Mouse (Mus musculus) embryonic facial prominence, embryonic 14.5 days (tissue): ENCODE data around the gene Rhbdl3. TPM values are rescaled to one million over a fixed set of nuclear protein-coding genes. Genes with fewer than 3 reads are reported as not detected.

Source experiments
- ATAC-seq: fragments of 200-750 bp; cut with Nextera tagmentation; 2 replicates; pipeline ENCODE4 v1.8.0; 2017; ENCODE audit warnings: low read depth, moderate number of reproducible peaks, moderate TSS enrichment
- DNase-seq: peaks from one replicate; pipeline ENCODE4 v3.0.0-alpha.2; 2015; ENCODE audit warnings: low spot score
- H3K27ac ChIP-seq: fragments of 300-500 bp; sonication (generic); replicated peaks from 2 replicates; pipeline ENCODE4 v1.5.1; 2014; ENCODE audit warnings: low read depth, mild to moderate bottlenecking, low read length, moderate library complexity
- H3K27me3 ChIP-seq: fragments of 300-500 bp; sonication (generic); replicated peaks from 2 replicates; pipeline ENCODE4 v1.6.1; 2014; ENCODE audit warnings: low read length; ENCODE audit not compliant: control insufficient read depth, insufficient read depth
- H3K36me3 ChIP-seq: fragments of 300-500 bp; sonication (generic); 2 replicates; pipeline ENCODE4 v1.6.1; 2014; ENCODE audit warnings: low read length, mixed read lengths; ENCODE audit not compliant: control insufficient read depth, insufficient read depth
- H3K4me1 ChIP-seq: fragments of 300-500 bp; sonication (generic); 2 replicates; pipeline ENCODE4 v1.6.1; 2014; ENCODE audit warnings: antibody characterized with exemption, low read length; ENCODE audit not compliant: control insufficient read depth, insufficient read depth
- H3K4me2 ChIP-seq: fragments of 300-500 bp; sonication (generic); 2 replicates; pipeline ENCODE4 v1.6.1; 2014; ENCODE audit warnings: low read depth, mild to moderate bottlenecking, low read length, moderate library complexity, mixed read lengths
- H3K4me3 ChIP-seq: fragments of 300-500 bp; sonication (generic); 2 replicates; pipeline ENCODE4 v1.5.1; 2014; ENCODE audit warnings: low read depth, mild to moderate bottlenecking, low read length
- H3K9ac ChIP-seq: fragments of 300-500 bp; sonication (generic); 2 replicates; pipeline ENCODE4 v1.6.1; 2014; ENCODE audit warnings: low read depth, mild to moderate bottlenecking, low read length, moderate library complexity, mixed read lengths
- H3K9me3 ChIP-seq: fragments of 300-500 bp; sonication (generic); 2 replicates; pipeline ENCODE4 v1.6.1; 2016; ENCODE audit warnings: low read length; ENCODE audit not compliant: control insufficient read depth
- WGBS: fragments of 180-500 bp; shearing (Covaris S2); extraction: QIAGEN DNeasy Blood & Tissue Kit; methylation state at CpG from one replicate; pipeline ENCODE4 v1.1.7; 2014; 5-methylcytosine and 5-hydroxymethylcytosine counted together
- polyA plus RNA-seq: library from polyadenylated mRNA; unstranded; fragments of >200 nt; fragmentation: Nextera tagmentation; extraction: Ambion mirVana; gene quantifications from 2 replicates; pipeline ENCODE4 v1.2.1, GENCODE M21; 2014

The Rhbdl3 gene
- polyA plus RNA-seq, 1 experiment from 2014 or later: 4.1 TPM

GRCm38 (mm10) chr11:80289701-80290445 is 10.8 kb upstream of the Rhbdl3 start:
- peak; percentile 80 for DNase-seq
- H3K9me3 ChIP-seq: 0 out of 2 replicates have a peak, but pooled peaks cover 5% of the 10 kb centered on the region
- H3K27me3 ChIP-seq: no peaks in the 10 kb centered on the region
- H3K36me3 ChIP-seq: no peaks in the 10 kb centered on the region
- under 1% methylated on average over 23 of the region's 23 CpGs for WGBS
- H3K27ac ChIP-seq: peak overlapping the region; percentile 44; the same call in 1 of the 2 replicates
- peak overlapping the region; percentile 63 for H3K4me2 ChIP-seq
- 0 out of 2 replicates have a peak overlapping the region, but pooled peaks have one; percentile 20 for H3K9ac ChIP-seq
- H3K4me1 ChIP-seq: peaks cover 8% of the 10 kb centered on the region
- ATAC-seq: peak; percentile 84
- peak overlapping the region; percentile 31 for H3K4me3 ChIP-seq

- Histone ChIP-seq H3K4me3 (no peak overlapping the region), H3K36me3 (no peaks in the 10 kb centered on the region), H3K27me3 (no peaks in the 10 kb centered on the region; the same call in 1 of the 2 replicates), H3K9me3 (0 out of 2 replicates have a peak, but pooled peaks cover 5% of the 10 kb centered on the region), H3K9ac (no peak overlapping the region), H3K27ac (no peak overlapping the region), H3K4me2 (no peak overlapping the region), H3K4me1 (peaks cover 8% of the 10 kb centered on the region)
- 76% methylated on average over 2 of the region's 2 CpGs for WGBS
- no peak for DNase-seq
- no peak for ATAC-seq
Observed at GRCm38 (mm10) chr11:80291004-80291403, 9.7 kb upstream of the Rhbdl3 start.

DNA sequence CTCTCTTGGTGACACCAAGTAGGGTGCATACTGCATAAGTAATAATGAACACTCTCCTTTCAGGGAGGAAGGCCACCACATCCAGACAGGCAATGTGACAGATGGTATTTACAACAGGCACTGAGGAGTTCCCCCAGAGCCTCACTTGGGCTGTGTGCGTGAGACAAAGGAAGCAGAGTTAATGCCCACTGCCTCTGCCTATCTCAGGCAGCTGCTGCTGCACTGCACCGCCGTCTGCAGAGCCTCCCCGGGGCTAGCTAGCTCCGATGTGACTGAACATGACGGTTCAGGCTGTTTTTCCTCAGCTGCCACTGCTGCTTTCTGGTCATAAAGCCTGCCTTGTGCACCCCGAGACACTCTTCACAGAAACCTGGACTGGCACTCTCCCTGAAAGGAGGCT is 8.2 kb upstream of the Rhbdl3 start:
- Histone ChIP-seq H3K9ac (no peak overlapping the region), H3K4me3 (no peak overlapping the region), H3K4me1 (peaks cover 8% of the 10 kb centered on the region), H3K4me2 (no peak overlapping the region), H3K36me3 (no peaks in the 10 kb centered on the region), H3K27me3 (peaks cover 10% of the 10 kb centered on the region), H3K9me3 (0 out of 2 replicates have a peak, but pooled peaks cover 5% of the 10 kb centered on the region), H3K27ac (no peak overlapping the region)
- DNase-seq (no peak), ATAC-seq (no peak)
- WGBS: 53% methylated on average over 7 of the region's 7 CpGs

GRCm38 (mm10) chr11:80295066-80295465 is 5.6 kb upstream of the Rhbdl3 start:
- 7% methylated on average over 9 of the region's 9 CpGs for WGBS
- H3K27ac ChIP-seq: no peak overlapping the region

GRCm38 (mm10) chr11:80295785-80296184 is 4.9 kb upstream of the Rhbdl3 start:
- no peak overlapping the region for H3K4me3 ChIP-seq
- no peak overlapping the region for H3K27ac ChIP-seq
- H3K4me2 ChIP-seq: no peak overlapping the region
- 0 out of 2 replicates have a peak, but pooled peaks cover 5% of the 10 kb centered on the region for H3K9me3 ChIP-seq
- H3K36me3 ChIP-seq: no peaks in the 10 kb centered on the region
- H3K9ac ChIP-seq: no peak overlapping the region
- no peak for DNase-seq
- ATAC-seq: no peak
- WGBS: 29% methylated on average over 14 of the region's 14 CpGs
- H3K4me1 ChIP-seq: peaks cover 8% of the 10 kb centered on the region; the same call in 1 of the 2 replicates
- H3K27me3 ChIP-seq: peaks cover 30% of the 10 kb centered on the region

More at GRCm38 (mm10) chr11:80295066-80295465, 5.6 kb upstream of the Rhbdl3 start:
- no peak; the same call in 1 of the 2 replicates for ATAC-seq
- Histone ChIP-seq H3K36me3 (no peaks in the 10 kb centered on the region), H3K9me3 (0 out of 2 replicates have a peak, but pooled peaks cover 5% of the 10 kb centered on the region), H3K9ac (no peak overlapping the region), H3K4me1 (peaks cover 8% of the 10 kb centered on the region), H3K4me2 (no peak overlapping the region), H3K4me3 (no peak overlapping the region), H3K27me3 (peaks cover 24% of the 10 kb centered on the region)
- DNase-seq: peak; percentile 85

GRCm38 (mm10) chr11:80299513-80300235 is 1.0 kb upstream of the Rhbdl3 start:
- no peaks in the 10 kb centered on the region for H3K36me3 ChIP-seq
- H3K9me3 ChIP-seq: no peaks in the 10 kb centered on the region
- DNase-seq: no peak
- no peak overlapping the region for H3K4me3 ChIP-seq
- no peak for ATAC-seq
- peak overlapping the region; percentile 99 for H3K4me2 ChIP-seq
- H3K27ac ChIP-seq: no peak overlapping the region
- 9% methylated on average over 11 of the region's 12 CpGs for WGBS
- 0 out of 2 replicates have a peak overlapping the region, but pooled peaks have one; percentile 71 for H3K9ac ChIP-seq
- H3K4me1 ChIP-seq: peaks cover 22% of the 10 kb centered on the region
- peaks cover 50% of the 10 kb centered on the region for H3K27me3 ChIP-seq

- 0% methylated on average over 28 of the region's 53 CpGs for WGBS
- peak overlapping the region; percentile 99 for H3K4me2 ChIP-seq
- H3K9me3 ChIP-seq: no peaks in the 10 kb centered on the region
- peaks cover 22% of the 10 kb centered on the region for H3K4me1 ChIP-seq
- H3K27ac ChIP-seq: 0 out of 2 replicates have a peak overlapping the region, but pooled peaks have one; percentile 15
- peak overlapping the region; percentile 71 for H3K9ac ChIP-seq
- peak overlapping the region; percentile 72 for H3K4me3 ChIP-seq
- peaks cover 45% of the 10 kb centered on the region for H3K27me3 ChIP-seq
- H3K36me3 ChIP-seq: no peaks in the 10 kb centered on the region
- ATAC-seq: peak; percentile 50
- peak; percentile 76 for DNase-seq
Observed at GRCm38 (mm10) chr11:80301316-80302045, 769 bp downstream of the Rhbdl3 start.

GRCm38 (mm10) chr11:80302046-80302390 is 1.3 kb downstream of the Rhbdl3 start:
- Histone ChIP-seq H3K36me3 (no peaks in the 10 kb centered on the region), H3K9ac (peak overlapping the region; percentile 71), H3K9me3 (no peaks in the 10 kb centered on the region), H3K4me3 (peak overlapping the region; percentile 72), H3K4me1 (peaks cover 22% of the 10 kb centered on the region), H3K27ac (0 out of 2 replicates have a peak overlapping the region, but pooled peaks have one; percentile 15), H3K27me3 (peaks cover 42% of the 10 kb centered on the region), H3K4me2 (peak overlapping the region; percentile 99)
- DNase-seq (no peak), ATAC-seq (no peak)
- WGBS: 4% methylated on average over 8 of the region's 9 CpGs
